Mouse (Mus musculus) intestine, embryonic 15.5 days (tissue): ENCODE measurements around the gene Efr3b. TPM values are rescaled to one million over a fixed set of nuclear protein-coding genes. Genes with fewer than 3 reads are reported as not detected.

ENCODE experiments used
- ATAC-seq: fragments of 200-750 bp; cut with Nextera tagmentation; 2 replicates; pipeline ENCODE4 v1.8.0; 2017; ENCODE audit warnings: moderate TSS enrichment, moderate library complexity
- H3K27ac ChIP-seq: fragments of 300-500 bp; sonication (generic); 2 replicates; pipeline ENCODE4 v1.5.1; 2015; ENCODE audit warnings: mild to moderate bottlenecking, inconsistent platforms
- H3K27me3 ChIP-seq: fragments of 300-500 bp; sonication (generic); replicated peaks from 2 replicates; pipeline ENCODE4 v1.6.1; 2015; ENCODE audit warnings: inconsistent platforms
- H3K36me3 ChIP-seq: fragments of 300-500 bp; sonication (generic); 2 replicates; pipeline ENCODE4 v1.6.1; 2015; ENCODE audit warnings: inconsistent platforms
- H3K4me1 ChIP-seq: fragments of 300-500 bp; sonication (generic); replicated peaks from 2 replicates; pipeline ENCODE4 v1.6.1; 2015; ENCODE audit warnings: inconsistent platforms
- H3K4me2 ChIP-seq: fragments of 300-500 bp; sonication (generic); replicated peaks from 2 replicates; pipeline ENCODE4 v1.6.1; 2015; ENCODE audit warnings: mild to moderate bottlenecking, inconsistent platforms
- H3K4me3 ChIP-seq: fragments of 300-500 bp; sonication (generic); replicated peaks from 2 replicates; pipeline ENCODE4 v1.5.1; 2015; ENCODE audit warnings: inconsistent platforms
- H3K9ac ChIP-seq: fragments of 300-500 bp; sonication (generic); 2 replicates; pipeline ENCODE4 v1.6.1; 2015; ENCODE audit warnings: inconsistent platforms
- H3K9me3 ChIP-seq: fragments of 300-500 bp; sonication (generic); 2 replicates; pipeline ENCODE4 v1.6.1; 2016; ENCODE audit warnings: inconsistent platforms
- WGBS: fragments of 180-500 bp; shearing (Covaris S2); methylation state at CpG from one replicate; pipeline ENCODE4 v1.1.7; 2015; 5-methylcytosine and 5-hydroxymethylcytosine counted together
- polyA plus RNA-seq: library from polyadenylated mRNA; unstranded; fragments of >200 nt; fragmentation: Nextera tagmentation; extraction: Ambion mirVana; gene quantifications from 2 replicates; pipeline ENCODE4 v1.2.1, GENCODE M21; 2015

The Efr3b gene
- polyA plus RNA-seq, 1 experiment from 2014 or later = 3.0 TPM

- Histone ChIP-seq H3K4me3 (no peak overlapping the region), H3K4me2 (no peak overlapping the region), H3K9me3 (no peaks in the 10 kb centered on the region), H3K36me3 (no peaks in the 10 kb centered on the region), H3K4me1 (no peaks in the 10 kb centered on the region), H3K27ac (no peak overlapping the region), H3K9ac (no peak overlapping the region), H3K27me3 (no peaks in the 10 kb centered on the region)
- no peak for ATAC-seq
- WGBS = 93% methylated on average over 2 of the region's 2 CpGs
Measured at GRCm38 (mm10) chr12:4065498-4065897, 26.8 kb upstream of the Efr3b start.

GRCm38 (mm10) chr12:4059683-4060082, 21.0 kb upstream of the Efr3b start:
- Histone ChIP-seq H3K9ac (no peak overlapping the region), H3K27ac (no peak overlapping the region), H3K9me3 (no peaks in the 10 kb centered on the region), H3K36me3 (no peaks in the 10 kb centered on the region), H3K4me3 (no peak overlapping the region), H3K4me1 (no peaks in the 10 kb centered on the region), H3K27me3 (no peaks in the 10 kb centered on the region), H3K4me2 (no peak overlapping the region)
- no peak for ATAC-seq
- WGBS = 88% methylated on average over 4 of the region's 4 CpGs

- ATAC-seq = no peak
- Histone ChIP-seq H3K36me3 (no peaks in the 10 kb centered on the region), H3K4me1 (no peaks in the 10 kb centered on the region), H3K9ac (no peak overlapping the region), H3K27me3 (no peaks in the 10 kb centered on the region), H3K27ac (no peak overlapping the region), H3K4me3 (no peak overlapping the region), H3K4me2 (no peak overlapping the region), H3K9me3 (no peaks in the 10 kb centered on the region)
- 69% methylated on average over 9 of the region's 9 CpGs for WGBS
Measured at GRCm38 (mm10) chr12:4058321-4058720, 19.6 kb upstream of the Efr3b start.

- Histone ChIP-seq H3K9me3 (no peaks in the 10 kb centered on the region), H3K27me3 (no peaks in the 10 kb centered on the region), H3K36me3 (no peaks in the 10 kb centered on the region), H3K4me1 (no peaks in the 10 kb centered on the region), H3K9ac (no peak overlapping the region), H3K4me2 (no peak overlapping the region), H3K27ac (no peak overlapping the region), H3K4me3 (no peak overlapping the region)
- 29% methylated on average over 4 of the region's 4 CpGs for WGBS
- ATAC-seq = no peak
Measured at GRCm38 (mm10) chr12:4054845-4055244, 16.1 kb upstream of the Efr3b start.

DNA sequence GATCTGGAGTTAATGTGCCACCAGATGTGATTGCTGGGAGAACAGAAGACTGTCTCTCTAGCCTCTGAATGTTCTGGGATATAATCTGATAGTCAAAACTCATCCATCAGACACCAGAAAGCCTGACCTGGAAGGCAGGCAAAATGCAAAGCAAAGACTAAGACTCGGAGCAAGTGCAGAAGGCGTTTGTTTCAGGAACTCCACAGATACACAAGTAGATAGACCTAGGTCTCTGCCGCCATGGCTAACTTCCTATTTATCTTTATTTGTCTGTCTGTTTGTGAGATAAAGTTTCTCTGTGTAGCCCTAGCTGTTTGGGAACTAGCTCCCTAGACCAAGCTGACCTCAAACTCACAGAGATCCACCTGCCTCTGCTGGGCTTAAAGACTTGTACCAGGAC, 14.9 kb upstream of the Efr3b start:
- ATAC-seq = no peak
- H3K4me2 ChIP-seq = no peak overlapping the region
- no peaks in the 10 kb centered on the region for H3K36me3 ChIP-seq
- H3K27me3 ChIP-seq = no peaks in the 10 kb centered on the region
- H3K4me3 ChIP-seq = no peak overlapping the region
- no peak overlapping the region for H3K27ac ChIP-seq
- H3K4me1 ChIP-seq = no peaks in the 10 kb centered on the region
- no peaks in the 10 kb centered on the region for H3K9me3 ChIP-seq
- no peak overlapping the region for H3K9ac ChIP-seq
- 66% methylated on average over 3 of the region's 3 CpGs for WGBS

DNA sequence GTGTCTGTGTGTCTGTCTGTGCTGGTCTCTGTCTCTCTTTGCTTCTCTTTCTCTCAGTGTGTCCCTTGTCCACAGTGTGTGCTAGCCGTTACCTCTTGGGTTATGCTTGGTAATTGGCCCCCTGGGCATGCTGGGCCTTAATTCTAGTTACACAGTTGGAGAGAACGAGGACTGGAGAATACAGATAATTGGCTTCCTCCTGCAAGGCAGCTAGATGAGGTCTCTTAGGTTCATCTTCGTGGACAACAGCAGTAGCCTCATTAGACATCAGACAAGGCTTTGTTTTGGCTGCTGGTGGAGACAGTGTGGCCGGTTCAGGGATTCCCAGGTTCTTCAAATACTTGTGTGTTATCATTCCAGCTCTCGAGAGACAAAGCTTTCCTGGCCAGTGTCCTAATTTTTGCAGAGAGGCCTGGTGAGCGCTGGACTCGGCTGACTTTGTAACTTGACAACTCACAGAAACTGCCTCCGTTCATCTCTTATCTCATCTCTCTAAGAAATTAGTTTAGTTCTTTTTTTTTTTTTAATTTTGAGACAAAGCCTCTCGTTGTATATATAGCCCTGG, 12.2 kb upstream of the Efr3b start:
- Histone ChIP-seq H3K4me1 (no peaks in the 10 kb centered on the region), H3K4me2 (no peak overlapping the region), H3K4me3 (no peak overlapping the region), H3K9me3 (no peaks in the 10 kb centered on the region), H3K9ac (no peak overlapping the region), H3K27ac (no peak overlapping the region), H3K27me3 (no peaks in the 10 kb centered on the region), H3K36me3 (no peaks in the 10 kb centered on the region)
- WGBS = 60% methylated on average over 9 of the region's 9 CpGs
- ATAC-seq = no peak

DNA sequence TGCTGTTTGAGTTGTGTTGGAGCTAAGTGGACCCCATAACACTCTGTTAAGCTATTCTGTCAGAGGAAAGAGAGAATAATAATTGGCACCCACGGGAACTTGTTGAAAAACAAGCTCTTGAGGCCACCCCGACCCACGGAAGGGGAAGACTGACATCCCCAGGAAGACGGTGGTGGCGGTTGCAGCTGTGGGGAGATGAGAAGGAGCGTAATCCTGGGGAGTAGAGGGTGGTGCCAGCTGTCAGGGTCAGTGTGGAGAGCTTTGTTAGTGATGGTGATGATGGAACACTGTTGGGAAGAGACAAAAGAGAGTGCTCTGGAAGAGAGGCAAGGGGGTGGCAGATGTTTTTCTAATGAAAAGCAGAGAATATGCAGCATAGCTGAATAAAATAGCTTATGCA, 9.3 kb upstream of the Efr3b start:
- WGBS = 62% methylated on average over 6 of the region's 6 CpGs
- Histone ChIP-seq H3K9ac (no peak overlapping the region), H3K4me3 (no peak overlapping the region), H3K27me3 (no peaks in the 10 kb centered on the region), H3K4me1 (no peaks in the 10 kb centered on the region), H3K4me2 (no peak overlapping the region), H3K9me3 (no peaks in the 10 kb centered on the region), H3K36me3 (no peaks in the 10 kb centered on the region), H3K27ac (no peak overlapping the region)
- no peak for ATAC-seq

DNA sequence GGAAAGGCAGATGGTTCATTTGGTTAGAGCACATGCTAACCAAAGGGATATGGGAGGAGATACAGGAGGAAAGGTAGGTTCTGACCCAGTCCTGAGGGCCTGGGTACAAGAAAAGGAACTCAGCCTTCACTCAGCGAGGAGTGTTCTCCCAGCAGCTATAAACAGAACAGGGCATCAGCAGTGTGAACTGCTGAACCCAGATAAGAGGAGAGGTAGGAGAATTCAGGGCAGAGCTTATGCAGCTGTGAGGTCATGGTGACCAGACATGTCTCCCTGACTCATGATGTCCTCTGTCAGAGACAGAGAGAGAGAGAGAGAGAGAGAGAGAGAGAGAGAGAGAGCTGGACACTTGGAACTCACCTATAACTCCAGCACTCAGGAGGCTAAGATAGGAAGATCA, 7.3 kb upstream of the Efr3b start:
- H3K9me3 ChIP-seq = no peaks in the 10 kb centered on the region
- H3K4me3 ChIP-seq = no peak overlapping the region
- WGBS = 42% methylated on average over 1 of the region's 1 CpGs
- H3K4me2 ChIP-seq = no peak overlapping the region
- no peak overlapping the region for H3K9ac ChIP-seq
- no peaks in the 10 kb centered on the region for H3K36me3 ChIP-seq
- peak; percentile 15; the same call in 1 of the 2 replicates for ATAC-seq
- H3K27me3 ChIP-seq = no peaks in the 10 kb centered on the region
- H3K27ac ChIP-seq = no peak overlapping the region
- H3K4me1 ChIP-seq = no peaks in the 10 kb centered on the region

GRCm38 (mm10) chr12:4042411-4042810, 3.7 kb upstream of the Efr3b start:
- H3K4me3 ChIP-seq = no peak overlapping the region
- WGBS = 70% methylated on average over 5 of the region's 5 CpGs
- H3K27ac ChIP-seq = no peak overlapping the region
- no peak for ATAC-seq
- peaks cover 9% of the 10 kb centered on the region for H3K4me1 ChIP-seq
- no peak overlapping the region for H3K4me2 ChIP-seq
- no peak overlapping the region for H3K9ac ChIP-seq
- H3K27me3 ChIP-seq = no peaks in the 10 kb centered on the region
- H3K9me3 ChIP-seq = no peaks in the 10 kb centered on the region
- no peaks in the 10 kb centered on the region for H3K36me3 ChIP-seq

DNA sequence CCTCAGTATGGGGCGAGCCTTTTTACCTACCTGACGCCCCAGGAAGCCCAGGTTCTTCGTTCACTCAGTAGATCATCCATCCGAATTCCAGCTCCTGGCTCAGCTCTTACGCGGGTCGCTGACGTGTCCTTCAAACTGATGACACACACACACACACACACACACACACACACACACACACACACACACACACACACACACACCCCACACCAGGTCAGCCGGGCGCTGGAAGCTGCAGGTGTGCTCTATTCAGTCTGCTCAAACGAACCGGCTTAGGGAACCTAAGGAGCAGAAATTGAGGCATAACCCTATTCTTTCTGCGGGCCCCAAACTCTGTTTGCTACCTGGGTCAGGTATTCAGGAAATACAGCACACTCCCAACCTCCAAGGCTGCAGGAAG, 331 bp upstream of the Efr3b start:
- H3K9ac ChIP-seq = peak overlapping the region; percentile 68; the same call in 1 of the 2 replicates
- no peaks in the 10 kb centered on the region for H3K9me3 ChIP-seq
- peak overlapping the region; percentile 69 for H3K4me3 ChIP-seq
- peaks cover 13% of the 10 kb centered on the region for H3K4me1 ChIP-seq
- no peak overlapping the region for H3K27ac ChIP-seq
- under 1% methylated on average over 13 of the region's 13 CpGs for WGBS
- ATAC-seq = peak; percentile 48
- H3K36me3 ChIP-seq = no peaks in the 10 kb centered on the region
- peak overlapping the region; percentile 93 for H3K4me2 ChIP-seq
- no peaks in the 10 kb centered on the region for H3K27me3 ChIP-seq

GRCm38 (mm10) chr12:4037511-4037910, 1.2 kb downstream of the Efr3b start:
- no peak overlapping the region for H3K27ac ChIP-seq
- peak overlapping the region; percentile 93 for H3K4me2 ChIP-seq
- H3K9ac ChIP-seq = no peak overlapping the region
- no peaks in the 10 kb centered on the region for H3K36me3 ChIP-seq
- peak overlapping the region; percentile 69 for H3K4me3 ChIP-seq
- no peaks in the 10 kb centered on the region for H3K9me3 ChIP-seq
- 40% methylated on average over 5 of the region's 5 CpGs for WGBS
- H3K4me1 ChIP-seq = peaks cover 13% of the 10 kb centered on the region
- no peak for ATAC-seq
- H3K27me3 ChIP-seq = no peaks in the 10 kb centered on the region

DNA sequence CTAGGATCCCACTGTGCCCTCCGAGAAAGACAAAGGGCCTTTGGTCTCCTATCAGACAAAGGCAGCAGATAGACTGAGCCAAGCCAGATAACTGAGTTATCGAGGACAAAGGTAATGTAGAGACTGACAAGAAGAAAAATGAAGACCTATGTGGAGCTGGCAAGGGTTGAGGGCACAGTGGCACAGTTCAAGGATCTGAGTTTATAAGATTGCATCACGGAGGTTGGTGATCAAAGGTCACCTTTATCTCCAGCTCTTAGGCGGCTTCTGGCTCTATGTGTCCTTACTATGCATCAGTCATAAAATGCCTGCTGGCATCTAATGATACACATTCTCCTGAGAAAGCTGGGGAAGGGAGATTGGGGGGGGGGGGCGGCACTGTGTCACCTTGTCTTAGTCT, 2.6 kb downstream of the Efr3b start:
- H3K9ac ChIP-seq = no peak overlapping the region
- H3K4me1 ChIP-seq = peaks cover 13% of the 10 kb centered on the region
- no peak overlapping the region for H3K4me2 ChIP-seq
- H3K36me3 ChIP-seq = no peaks in the 10 kb centered on the region
- no peak overlapping the region for H3K4me3 ChIP-seq
- 70% methylated on average over 5 of the region's 5 CpGs for WGBS
- ATAC-seq = peak; percentile 50
- H3K9me3 ChIP-seq = no peaks in the 10 kb centered on the region
- H3K27me3 ChIP-seq = no peaks in the 10 kb centered on the region
- H3K27ac ChIP-seq = no peak overlapping the region

- ATAC-seq = no peak
- Histone ChIP-seq H3K36me3 (no peaks in the 10 kb centered on the region), H3K4me2 (no peak overlapping the region), H3K4me3 (no peak overlapping the region), H3K4me1 (no peaks in the 10 kb centered on the region), H3K27me3 (no peaks in the 10 kb centered on the region), H3K27ac (no peak overlapping the region), H3K9me3 (no peaks in the 10 kb centered on the region), H3K9ac (no peak overlapping the region)
- 66% methylated on average over 4 of the region's 4 CpGs for WGBS
Measured at GRCm38 (mm10) chr12:4029064-4029463, 9.7 kb downstream of the Efr3b start.
